Mouse (Mus musculus) forebrain, postnatal 0 days (tissue): ENCODE results near the gene Osbpl5. TPM values are rescaled to one million over a fixed set of nuclear protein-coding genes. Genes with fewer than 3 reads are reported as not detected.

Experiments used
- ATAC-seq: fragments of 200-750 bp; cut with Nextera tagmentation; 2 replicates; pipeline ENCODE4 v1.8.0; 2017; ENCODE audit warnings: mild to moderate bottlenecking, moderate library complexity
- DNase-seq: peaks from one replicate; pipeline ENCODE4 v3.0.0-alpha.2; 2015
- H3K27ac ChIP-seq: fragments of 300-500 bp; sonication (generic); 2 replicates; pipeline ENCODE4 v1.5.1; 2014; ENCODE audit warnings: low read depth, mild to moderate bottlenecking, antibody characterized with exemption, low read length, moderate library complexity, mixed read lengths
- H3K27me3 ChIP-seq: fragments of 300-500 bp; sonication (generic); 2 replicates; pipeline ENCODE4 v1.6.1; 2014; ENCODE audit warnings: mild to moderate bottlenecking, low read length, mixed read lengths; ENCODE audit not compliant: insufficient read depth
- H3K36me3 ChIP-seq: fragments of 300-500 bp; sonication (generic); 2 replicates; pipeline ENCODE4 v1.6.1; 2014; ENCODE audit warnings: mild to moderate bottlenecking, moderate library complexity; ENCODE audit not compliant: insufficient read depth
- H3K4me1 ChIP-seq: fragments of 300-500 bp; sonication (generic); 2 replicates; pipeline ENCODE4 v1.6.1; 2014; ENCODE audit warnings: antibody characterized with exemption; ENCODE audit not compliant: insufficient read depth
- H3K4me2 ChIP-seq: fragments of 300-500 bp; sonication (generic); 2 replicates; pipeline ENCODE4 v1.6.1; 2014; ENCODE audit warnings: low read depth, mild to moderate bottlenecking, moderate library complexity
- H3K4me3 ChIP-seq: fragments of 300-500 bp; sonication (generic); 2 replicates; pipeline ENCODE4 v1.5.1; 2014; ENCODE audit warnings: low read depth, low read length, mixed read lengths
- H3K9ac ChIP-seq: fragments of 300-500 bp; sonication (generic); 2 replicates; pipeline ENCODE4 v1.6.1; 2014; ENCODE audit warnings: mild to moderate bottlenecking
- H3K9me3 ChIP-seq: fragments of 300-500 bp; sonication (generic); 2 replicates; pipeline ENCODE4 v1.6.1; 2016; ENCODE audit warnings: low read length
- CTCF ChIP-seq: sonication (generic); IDR thresholded peaks from 2 replicates; pipeline ENCODE4 v1.5.1; 2016; ENCODE audit warnings: antibody characterized with exemption, control low read depth, low read depth
- WGBS: fragments of 180-500 bp; shearing (Covaris S2); extraction: QIAGEN DNeasy Blood & Tissue Kit; methylation state at CpG from one replicate; pipeline ENCODE4 v1.1.7; 2014; 5-methylcytosine and 5-hydroxymethylcytosine counted together
- polyA plus RNA-seq: library from polyadenylated mRNA; unstranded; fragments of >200 nt; fragmentation: Nextera tagmentation; extraction: Ambion mirVana; gene quantifications from 2 replicates; pipeline ENCODE4 v1.2.1, GENCODE M21; 2015
- total RNA-seq: library from RNA; depleted of rRNA; stranded (reverse); fragments of >200 nt; gene quantifications from 2 replicates; pipeline ENCODE4 v1.2.3, GENCODE M21; 2014

Osbpl5 gene
- total and polyA plus RNA-seq, 2 experiments from 2014 or later = 26.2 to 38.3 TPM

DNA sequence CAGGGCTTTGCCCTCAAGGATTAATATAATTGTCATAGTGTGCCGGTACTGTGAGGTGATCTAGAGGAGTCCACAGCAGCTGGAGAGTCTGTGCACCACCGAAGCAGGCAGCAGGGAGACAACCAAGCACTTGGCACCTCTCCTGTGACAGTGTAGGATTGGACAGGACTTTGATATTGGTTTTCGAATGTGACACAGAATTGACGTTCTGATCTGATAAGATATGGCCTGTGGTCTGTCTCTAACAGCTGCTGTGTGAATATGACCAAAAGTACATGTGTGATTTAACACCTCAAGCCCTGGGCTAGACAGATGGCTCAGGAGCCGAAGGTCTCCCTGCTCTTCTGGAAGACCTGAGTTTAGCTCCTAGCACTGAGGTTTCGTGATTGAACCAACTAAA, 11.5 kb upstream of the Osbpl5 start:
- no peaks in the 10 kb centered on the region for H3K9me3 ChIP-seq
- WGBS = 84% methylated on average over 6 of the region's 6 CpGs
- ATAC-seq (no peak), DNase-seq (no peak)
- H3K4me3 ChIP-seq = no peak overlapping the region
- no peaks in the 10 kb centered on the region for H3K36me3 ChIP-seq
- H3K9ac ChIP-seq = no peak overlapping the region
- TF ChIP-seq CTCF = no peak
- no peak overlapping the region for H3K27ac ChIP-seq
- H3K4me2 ChIP-seq = no peak overlapping the region
- no peaks in the 10 kb centered on the region for H3K4me1 ChIP-seq
- H3K27me3 ChIP-seq = peaks cover 5% of the 10 kb centered on the region; the same call in 1 of the 2 replicates

GRCm38 (mm10) chr7:143766893-143767292, 10.1 kb upstream of the Osbpl5 start, which contains the start of gene Mrgprg:
Gene Mrgprg (minus strand): TSS chr7:143766993.
- Histone ChIP-seq H3K27me3 (peaks cover 5% of the 10 kb centered on the region; the same call in 1 of the 2 replicates), H3K9ac (no peak within 1 kb of the TSS), H3K9me3 (no peaks in the 10 kb centered on the region), H3K4me2 (no peak within 1 kb of the TSS), H3K36me3 (no peaks in the 10 kb centered on the region), H3K4me3 (no peak within 1 kb of the TSS), H3K4me1 (no peaks in the 10 kb centered on the region), H3K27ac (no peak within 1 kb of the TSS)
- 51% methylated on average over 6 of the region's 6 CpGs for WGBS
- no peak for ATAC-seq
- no peak for DNase-seq
- no peak for TF ChIP-seq CTCF

GRCm38 (mm10) chr7:143764876-143765530, 8.2 kb upstream of the Osbpl5 start:
- Histone ChIP-seq H3K9me3 (no peaks in the 10 kb centered on the region), H3K27ac (no peak overlapping the region), H3K4me1 (no peaks in the 10 kb centered on the region), H3K36me3 (no peaks in the 10 kb centered on the region), H3K9ac (no peak overlapping the region), H3K4me2 (no peak overlapping the region), H3K4me3 (no peak overlapping the region), H3K27me3 (peaks cover 5% of the 10 kb centered on the region; the same call in 1 of the 2 replicates)
- no peak for DNase-seq
- WGBS = 77% methylated on average over 19 of the region's 19 CpGs
- TF ChIP-seq CTCF = no peak
- no peak for ATAC-seq

- H3K4me3 ChIP-seq = no peak overlapping the region
- H3K9me3 ChIP-seq = no peaks in the 10 kb centered on the region
- WGBS = 19% methylated on average over 3 of the region's 3 CpGs
- H3K9ac ChIP-seq = no peak overlapping the region
- H3K27me3 ChIP-seq = peaks cover 5% of the 10 kb centered on the region; the same call in 1 of the 2 replicates
- TF ChIP-seq CTCF = peak; percentile 91
- no peaks in the 10 kb centered on the region for H3K36me3 ChIP-seq
- H3K4me1 ChIP-seq = no peaks in the 10 kb centered on the region
- no peak overlapping the region for H3K27ac ChIP-seq
- DNase-seq = peak; percentile 75
- ATAC-seq = peak; percentile 23; the same call in 1 of the 2 replicates
- H3K4me2 ChIP-seq = no peak overlapping the region
Measured at GRCm38 (mm10) chr7:143763794-143764193, 7.0 kb upstream of the Osbpl5 start.

DNA sequence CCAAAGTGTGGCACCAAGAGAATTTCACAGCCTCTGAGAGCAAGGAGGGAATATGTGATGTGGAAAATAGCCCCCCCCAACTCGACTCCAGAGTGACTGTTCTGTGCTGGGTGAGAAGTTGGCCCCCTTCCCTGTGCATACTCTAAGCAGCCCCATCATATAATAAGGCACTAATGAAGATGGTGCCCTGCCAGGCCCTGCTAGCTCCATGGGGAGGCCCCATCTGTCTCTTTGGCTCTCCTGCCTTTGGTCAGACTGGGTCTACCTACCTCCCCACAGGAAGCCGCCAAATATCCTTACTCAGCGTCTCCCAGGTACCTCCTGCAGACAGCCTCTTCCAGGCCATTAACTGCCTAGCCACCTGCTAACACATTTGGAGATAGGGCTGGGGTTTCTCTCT, 2.2 kb upstream of the Osbpl5 start:
- ATAC-seq (no peak), DNase-seq (no peak)
- no peak overlapping the region for H3K27ac ChIP-seq
- peaks cover 4% of the 10 kb centered on the region; the same call in 1 of the 2 replicates for H3K4me1 ChIP-seq
- no peak overlapping the region for H3K4me3 ChIP-seq
- no peaks in the 10 kb centered on the region for H3K36me3 ChIP-seq
- H3K9me3 ChIP-seq = no peaks in the 10 kb centered on the region
- no peaks in the 10 kb centered on the region; the same call in 1 of the 2 replicates for H3K27me3 ChIP-seq
- no peak overlapping the region for H3K9ac ChIP-seq
- TF ChIP-seq CTCF = no peak
- H3K4me2 ChIP-seq = no peak overlapping the region
- WGBS = 44% methylated on average over 3 of the region's 3 CpGs

DNA sequence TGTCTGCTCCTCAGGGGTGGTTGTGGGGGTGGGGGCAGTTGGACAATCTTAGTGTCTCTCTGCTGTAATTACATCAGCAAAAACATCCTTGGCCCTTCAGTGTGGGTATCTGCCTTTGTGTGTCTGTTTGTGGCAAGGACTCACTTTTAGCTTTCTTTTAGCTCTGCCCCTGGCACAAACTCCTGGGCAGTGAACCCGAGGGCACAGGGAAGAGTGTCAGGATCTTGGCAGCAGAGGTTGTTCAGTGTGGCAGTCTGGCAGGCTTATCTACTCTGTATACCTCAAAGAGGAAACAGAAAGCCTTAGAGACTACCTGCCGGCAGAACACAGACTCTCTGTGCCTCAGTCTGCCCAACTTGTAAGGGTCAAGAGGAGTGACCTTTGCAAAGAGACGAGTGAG, 911 bp upstream of the Osbpl5 start:
- TF ChIP-seq CTCF = no peak
- Histone ChIP-seq H3K4me3 (no peak overlapping the region), H3K27ac (no peak overlapping the region), H3K9ac (no peak overlapping the region), H3K27me3 (no peaks in the 10 kb centered on the region; the same call in 1 of the 2 replicates), H3K36me3 (no peaks in the 10 kb centered on the region), H3K4me1 (peaks cover 4% of the 10 kb centered on the region; the same call in 1 of the 2 replicates), H3K4me2 (peak overlapping the region; percentile 68; the same call in 1 of the 2 replicates), H3K9me3 (no peaks in the 10 kb centered on the region)
- WGBS = 67% methylated on average over 3 of the region's 3 CpGs
- ATAC-seq (no peak), DNase-seq (no peak)

- H3K27me3 ChIP-seq = no peaks in the 10 kb centered on the region; the same call in 1 of the 2 replicates
- H3K27ac ChIP-seq = no peak overlapping the region
- peak overlapping the region; percentile 68 for H3K4me2 ChIP-seq
- H3K4me3 ChIP-seq = peak overlapping the region; percentile 33
- ATAC-seq (peak; percentile 98), DNase-seq (peak; percentile 80)
- H3K9ac ChIP-seq = peak overlapping the region; percentile 37; the same call in 1 of the 2 replicates
- H3K9me3 ChIP-seq = no peaks in the 10 kb centered on the region
- 4% methylated on average over 15 of the region's 15 CpGs for WGBS
- H3K4me1 ChIP-seq = peaks cover 4% of the 10 kb centered on the region; the same call in 1 of the 2 replicates
- peak; percentile 36 for TF ChIP-seq CTCF
- no peaks in the 10 kb centered on the region for H3K36me3 ChIP-seq
Measured at GRCm38 (mm10) chr7:143757027-143757390, 224 bp upstream of the Osbpl5 start.
